Mouse (Mus musculus) forebrain, postnatal 0 days (tissue): ENCODE measurements around the gene Fa2h. TPM values are rescaled to one million over a fixed set of nuclear protein-coding genes. Genes with fewer than 3 reads are reported as not detected.
"Not testable (repeated sequence)": the region's sequence is repeated elsewhere in the genome, so short reads cannot be mapped to it uniquely, and the experiment has no call there.

Source experiments
- ATAC-seq: fragments of 200-750 bp; cut with Nextera tagmentation; 2 replicates; pipeline ENCODE4 v1.8.0; 2017; ENCODE audit warnings: mild to moderate bottlenecking, moderate library complexity
- DNase-seq: peaks from one replicate; pipeline ENCODE4 v3.0.0-alpha.2; 2015
- H3K27ac ChIP-seq: fragments of 300-500 bp; sonication (generic); 2 replicates; pipeline ENCODE4 v1.5.1; 2014; ENCODE audit warnings: low read depth, mild to moderate bottlenecking, antibody characterized with exemption, low read length, moderate library complexity, mixed read lengths
- H3K27me3 ChIP-seq: fragments of 300-500 bp; sonication (generic); 2 replicates; pipeline ENCODE4 v1.6.1; 2014; ENCODE audit warnings: mild to moderate bottlenecking, low read length, mixed read lengths; ENCODE audit not compliant: insufficient read depth
- H3K36me3 ChIP-seq: fragments of 300-500 bp; sonication (generic); 2 replicates; pipeline ENCODE4 v1.6.1; 2014; ENCODE audit warnings: mild to moderate bottlenecking, moderate library complexity; ENCODE audit not compliant: insufficient read depth
- H3K4me1 ChIP-seq: fragments of 300-500 bp; sonication (generic); 2 replicates; pipeline ENCODE4 v1.6.1; 2014; ENCODE audit warnings: antibody characterized with exemption; ENCODE audit not compliant: insufficient read depth
- H3K4me2 ChIP-seq: fragments of 300-500 bp; sonication (generic); 2 replicates; pipeline ENCODE4 v1.6.1; 2014; ENCODE audit warnings: low read depth, mild to moderate bottlenecking, moderate library complexity
- H3K4me3 ChIP-seq: fragments of 300-500 bp; sonication (generic); 2 replicates; pipeline ENCODE4 v1.5.1; 2014; ENCODE audit warnings: low read depth, low read length, mixed read lengths
- H3K9ac ChIP-seq: fragments of 300-500 bp; sonication (generic); 2 replicates; pipeline ENCODE4 v1.6.1; 2014; ENCODE audit warnings: mild to moderate bottlenecking
- H3K9me3 ChIP-seq: fragments of 300-500 bp; sonication (generic); 2 replicates; pipeline ENCODE4 v1.6.1; 2016; ENCODE audit warnings: low read length
- CTCF ChIP-seq: sonication (generic); IDR thresholded peaks from 2 replicates; pipeline ENCODE4 v1.5.1; 2016; ENCODE audit warnings: antibody characterized with exemption, control low read depth, low read depth
- WGBS: fragments of 180-500 bp; shearing (Covaris S2); extraction: QIAGEN DNeasy Blood & Tissue Kit; methylation state at CpG from one replicate; pipeline ENCODE4 v1.1.7; 2014; 5-methylcytosine and 5-hydroxymethylcytosine counted together
- polyA plus RNA-seq: library from polyadenylated mRNA; unstranded; fragments of >200 nt; fragmentation: Nextera tagmentation; extraction: Ambion mirVana; gene quantifications from 2 replicates; pipeline ENCODE4 v1.2.1, GENCODE M21; 2015
- total RNA-seq: library from RNA; depleted of rRNA; stranded (reverse); fragments of >200 nt; gene quantifications from 2 replicates; pipeline ENCODE4 v1.2.3, GENCODE M21; 2014

The Fa2h gene
- total and polyA plus RNA-seq, 2 experiments from 2014 or later = 0.29 to 0.33 TPM

GRCm38 (mm10) chr8:111312758-111313162, 80.9 kb downstream of the Fa2h start:
- H3K36me3 ChIP-seq = no peaks in the 10 kb centered on the region
- H3K9ac ChIP-seq = no peak overlapping the region
- no peaks in the 10 kb centered on the region for H3K27me3 ChIP-seq
- no peaks in the 10 kb centered on the region for H3K9me3 ChIP-seq
- no peak overlapping the region for H3K4me3 ChIP-seq
- DNase-seq = no peak
- no peak for ATAC-seq
- H3K27ac ChIP-seq = no peak overlapping the region
- no peak overlapping the region for H3K4me2 ChIP-seq
- peak; percentile 21; the same call in 1 of the 2 replicates for TF ChIP-seq CTCF
- 72% methylated on average over 3 of the region's 3 CpGs for WGBS
- no peaks in the 10 kb centered on the region for H3K4me1 ChIP-seq

- not testable (repeated sequence) for DNase-seq, H3K27me3 ChIP-seq, H3K4me2 ChIP-seq, H3K4me3 ChIP-seq, H3K27ac ChIP-seq, H3K4me1 ChIP-seq, ATAC-seq, H3K36me3 ChIP-seq, H3K9ac ChIP-seq, H3K9me3 ChIP-seq
- WGBS = 92% methylated on average over 15 of the region's 15 CpGs
Measured at GRCm38 (mm10) chr8:111310006-111310405, 83.6 kb downstream of the Fa2h start.

- H3K27me3 ChIP-seq = no peaks in the 10 kb centered on the region
- no peaks in the 10 kb centered on the region for H3K36me3 ChIP-seq
- ATAC-seq (no peak), DNase-seq (no peak)
- H3K27ac ChIP-seq = no peak overlapping the region
- no peak for TF ChIP-seq CTCF
- no peak overlapping the region for H3K4me2 ChIP-seq
- 23% methylated on average over 5 of the region's 5 CpGs for WGBS
- no peak overlapping the region for H3K9ac ChIP-seq
- no peaks in the 10 kb centered on the region for H3K4me1 ChIP-seq
- no peaks in the 10 kb centered on the region for H3K9me3 ChIP-seq
- H3K4me3 ChIP-seq = no peak overlapping the region
Measured at GRCm38 (mm10) chr8:111305031-111305730, 88.4 kb downstream of the Fa2h start.

GRCm38 (mm10) chr8:111304359-111304758, 89.3 kb downstream of the Fa2h start:
- no peak for DNase-seq
- Histone ChIP-seq H3K4me2 (no peak overlapping the region), H3K4me1 (no peaks in the 10 kb centered on the region), H3K9me3 (no peaks in the 10 kb centered on the region), H3K4me3 (no peak overlapping the region), H3K36me3 (no peaks in the 10 kb centered on the region), H3K27ac (no peak overlapping the region), H3K27me3 (no peaks in the 10 kb centered on the region), H3K9ac (no peak overlapping the region)
- 93% methylated on average over 3 of the region's 3 CpGs for WGBS
- TF ChIP-seq CTCF = no peak
- no peak for ATAC-seq

- not testable (repeated sequence) for H3K36me3 ChIP-seq, H3K9ac ChIP-seq, H3K9me3 ChIP-seq, H3K4me2 ChIP-seq, H3K4me1 ChIP-seq, H3K27me3 ChIP-seq, DNase-seq, H3K4me3 ChIP-seq, H3K27ac ChIP-seq, ATAC-seq
- 80% methylated on average over 5 of the region's 5 CpGs for WGBS
Measured at GRCm38 (mm10) chr8:111303076-111303803, 90.4 kb downstream of the Fa2h start.

- peak; percentile 45 for TF ChIP-seq CTCF
- Histone ChIP-seq H3K9me3 (no peaks in the 10 kb centered on the region), H3K36me3 (no peaks in the 10 kb centered on the region), H3K27ac (no peak overlapping the region), H3K4me2 (no peak overlapping the region), H3K4me3 (peak overlapping the region; percentile 98), H3K27me3 (no peaks in the 10 kb centered on the region), H3K9ac (no peak overlapping the region), H3K4me1 (no peaks in the 10 kb centered on the region)
- DNase-seq (no peak), ATAC-seq (no peak)
- 69% methylated on average over 11 of the region's 11 CpGs for WGBS
Measured at GRCm38 (mm10) chr8:111300597-111301546, 92.8 kb downstream of the Fa2h start.
